Mouse (Mus musculus) small intestine, adult 2 months (tissue): Measurements from ENCODE around the gene Cacna2d4. TPM values are rescaled to one million over a fixed set of nuclear protein-coding genes. Genes with fewer than 3 reads are reported as not detected.

ENCODE experiments used
- H3K27ac ChIP-seq: fragments of 200-500 bp; 2 replicates; pipeline ENCODE4 v1.5.1; 2012; ENCODE audit warnings: low read depth, low read length, control low read depth, inconsistent platforms; ENCODE audit not compliant: insufficient read depth
- H3K27me3 ChIP-seq: fragments of 200-500 bp; 2 replicates; pipeline ENCODE4 v1.6.1; 2012; ENCODE audit warnings: mild to moderate bottlenecking, moderate library complexity, low read length, inconsistent platforms; ENCODE audit not compliant: control insufficient read depth, insufficient read depth
- H3K36me3 ChIP-seq: fragments of 200-500 bp; 2 replicates; pipeline ENCODE4 v1.6.1; 2012; ENCODE audit warnings: mild to moderate bottlenecking, low read length, control low read depth, inconsistent platforms; ENCODE audit not compliant: control insufficient read depth, insufficient read depth
- H3K4me1 ChIP-seq: fragments of 200-500 bp; 2 replicates; pipeline ENCODE4 v1.6.1; 2012; ENCODE audit warnings: low read length, inconsistent platforms, mixed read lengths; ENCODE audit not compliant: control insufficient read depth, insufficient read depth, insufficient read length
- H3K4me3 ChIP-seq: fragments of 200-500 bp; 2 replicates; pipeline ENCODE4 v1.5.1; 2012; ENCODE audit warnings: low read depth, mild to moderate bottlenecking, control low read depth, inconsistent platforms, low read length, moderate library complexity
- CTCF ChIP-seq: fragments of 200-500 bp; IDR thresholded peaks from 2 replicates; pipeline ENCODE4 v1.5.1; 2012; ENCODE audit warnings: low read depth, mild to moderate bottlenecking, control low read depth, inconsistent platforms, low read length, moderate library complexity, mixed read lengths; ENCODE audit not compliant: insufficient replicate concordance, insufficient read length; ENCODE audit errors: extremely low read depth
- POLR2A ChIP-seq: fragments of 200-500 bp; IDR thresholded peaks from 2 replicates; pipeline ENCODE4 v1.6.1; 2012; ENCODE audit warnings: low read depth, mild to moderate bottlenecking, control low read depth, inconsistent platforms, low read length, moderate library complexity
- WGBS: fragments of 180-500 bp; shearing (Covaris S2); methylation state at CpG from one replicate; pipeline ENCODE4 v1.1.7; 2018; 5-methylcytosine and 5-hydroxymethylcytosine counted together
- polyA plus RNA-seq: library from polyadenylated mRNA; depleted of rRNA; stranded (reverse); fragments of >200 nt; gene quantifications from 2 replicates; pipeline ENCODE4 v1.2.3, GENCODE M21; 2012

The Cacna2d4 gene
- polyA plus RNA-seq, 1 experiment, result 0.32 TPM

GRCm38 (mm10) chr6:119196382-119197305 lies 39.7 kb upstream of the Cacna2d4 start, which contains the start of gene Cacna1c:
Cacna1c (minus strand) TSS chr6:119196418.
- Histone ChIP-seq H3K27ac (no peak within 1 kb of the TSS), H3K27me3 (no peaks in the 10 kb centered on the region), H3K4me3 (no peak within 1 kb of the TSS), H3K4me1 (peaks cover 9% of the 10 kb centered on the region), H3K36me3 (peaks cover 8% of the 10 kb centered on the region)
- 29% methylated on average over 17 of the region's 17 CpGs for WGBS
- TF ChIP-seq POLR2A (no peak), CTCF (no peak)

GRCm38 (mm10) chr6:119198534-119199273 lies 37.6 kb upstream of the Cacna2d4 start:
- Histone ChIP-seq H3K27ac (no peak overlapping the region), H3K36me3 (peaks cover 5% of the 10 kb centered on the region), H3K4me3 (no peak overlapping the region), H3K27me3 (no peaks in the 10 kb centered on the region), H3K4me1 (peaks cover 9% of the 10 kb centered on the region)
- TF ChIP-seq CTCF (no peak), POLR2A (no peak)
- WGBS, result 72% methylated on average over 15 of the region's 15 CpGs

- peaks cover 9% of the 10 kb centered on the region for H3K4me1 ChIP-seq
- no peak overlapping the region for H3K4me3 ChIP-seq
- no peaks in the 10 kb centered on the region for H3K27me3 ChIP-seq
- 78% methylated on average over 8 of the region's 8 CpGs for WGBS
- no peak overlapping the region for H3K27ac ChIP-seq
- no peak for TF ChIP-seq CTCF
- TF ChIP-seq POLR2A, result no peak
- H3K36me3 ChIP-seq, result peaks cover 5% of the 10 kb centered on the region
Measured at GRCm38 (mm10) chr6:119199274-119199879, 36.9 kb upstream of the Cacna2d4 start.

GRCm38 (mm10) chr6:119200362-119200761 lies 36.0 kb upstream of the Cacna2d4 start:
- Histone ChIP-seq H3K27ac (peak overlapping the region; percentile 43; the same call in 1 of the 2 replicates), H3K4me1 (peaks cover 9% of the 10 kb centered on the region), H3K36me3 (peaks cover 5% of the 10 kb centered on the region), H3K27me3 (no peaks in the 10 kb centered on the region), H3K4me3 (no peak overlapping the region)
- TF ChIP-seq POLR2A, result no peak
- 0 out of 2 replicates have a peak, but pooled peaks have one; percentile 2 for TF ChIP-seq CTCF
- WGBS, result 53% methylated on average over 5 of the region's 5 CpGs

GRCm38 (mm10) chr6:119201575-119201974 lies 34.8 kb upstream of the Cacna2d4 start:
- no peak for TF ChIP-seq CTCF
- no peak for TF ChIP-seq POLR2A
- 91% methylated on average over 4 of the region's 4 CpGs for WGBS
- Histone ChIP-seq H3K27ac (no peak overlapping the region), H3K4me1 (peaks cover 5% of the 10 kb centered on the region), H3K4me3 (no peak overlapping the region), H3K36me3 (peaks cover 6% of the 10 kb centered on the region), H3K27me3 (no peaks in the 10 kb centered on the region)

- no peak overlapping the region for H3K27ac ChIP-seq
- peaks cover 6% of the 10 kb centered on the region for H3K36me3 ChIP-seq
Measured at GRCm38 (mm10) chr6:119204286-119204685, 32.0 kb upstream of the Cacna2d4 start.

More at GRCm38 (mm10) chr6:119204286-119204685, 32.0 kb upstream of the Cacna2d4 start:
- no peak for TF ChIP-seq CTCF
- no peak for TF ChIP-seq POLR2A
- H3K27me3 ChIP-seq, result no peaks in the 10 kb centered on the region
- H3K4me1 ChIP-seq, result peaks cover 4% of the 10 kb centered on the region
- H3K4me3 ChIP-seq, result no peak overlapping the region
- WGBS, result 92% methylated on average over 7 of the region's 7 CpGs
